Mouse (Mus musculus) layer of hippocampus, adult 2 months (tissue): ENCODE results near the gene Manf. TPM values are rescaled to one million over a fixed set of nuclear protein-coding genes. Genes with fewer than 3 reads are reported as not detected.
A peak's percentile ranks its signal among the peaks of the same experiment; 100 is the strongest.

ENCODE experiments used
- DNase-seq, 2 experiments: peaks; one replicate each; pipeline ENCODE4 v3.0.0; 2022; ENCODE audit warnings: low spot score in 2 of 2
- H3K27ac ChIP-seq: fragments of 200-600 bp; 2 replicates; pipeline ENCODE4 v1.8.1; 2022
- H3K4me3 ChIP-seq: fragments of 200-600 bp; 2 replicates; pipeline ENCODE4 v1.8.1; 2022; ENCODE audit warnings: mild to moderate bottlenecking
- CTCF ChIP-seq: fragments of 200-600 bp; conservative IDR thresholded peaks from 2 replicates; pipeline ENCODE4 v1.8.1; 2022; ENCODE audit warnings: antibody characterized with exemption, mild to moderate bottlenecking, moderate library complexity
- total RNA-seq, 2 experiments: library from RNA; stranded (reverse); gene quantifications; 2 replicates each; pipeline ENCODE4 v1.2.3; 2021

The Manf gene
- total RNA-seq, 2 experiments from 2014 or later: 121 to 126 TPM

GRCm38 (mm10) chr9:106892552-106892875 is 735 bp upstream of the Manf start:
- Histone ChIP-seq H3K4me3 (peak overlapping the region; percentile 91), H3K27ac (peak overlapping the region; percentile 95)
- DNase-seq: no peak
- TF ChIP-seq CTCF: no peak

DNA sequence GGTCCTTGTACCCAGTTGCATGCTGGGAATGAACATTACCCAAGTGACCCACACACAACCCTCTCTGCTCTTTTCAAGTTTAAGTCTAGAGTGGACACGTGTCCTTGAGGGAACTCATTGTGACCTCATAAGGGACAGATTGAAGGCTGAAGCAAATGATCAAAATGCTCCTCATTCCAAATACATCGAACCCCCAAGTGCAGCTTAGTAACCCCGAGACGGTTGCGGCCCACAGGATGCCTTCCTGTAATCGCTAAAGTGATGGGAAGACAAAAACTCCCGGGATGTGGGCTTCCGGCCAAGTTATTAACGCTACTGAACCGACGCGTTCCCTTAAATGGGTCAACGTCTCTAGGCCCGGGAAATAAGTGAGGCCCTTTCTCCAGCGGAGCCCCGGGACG is 438 bp downstream of the Manf start:
- Histone ChIP-seq H3K4me3 (peak overlapping the region; percentile 91), H3K27ac (peak overlapping the region; percentile 95)
- DNase-seq: no peak
- TF ChIP-seq CTCF: no peak

- H3K4me3 ChIP-seq: peak overlapping the region; percentile 91
Observed at GRCm38 (mm10) chr9:106890496-106891240, 1.1 kb downstream of the Manf start.

GRCm38 (mm10) chr9:106889321-106889720 is 2.5 kb downstream of the Manf start:
- DNase-seq: no peak
- no peak for TF ChIP-seq CTCF
- H3K27ac ChIP-seq: no peak overlapping the region
- H3K4me3 ChIP-seq: no peak overlapping the region

More at GRCm38 (mm10) chr9:106890496-106891240, 1.1 kb downstream of the Manf start:
- no peak for TF ChIP-seq CTCF
- H3K27ac ChIP-seq: peak overlapping the region; percentile 95
- DNase-seq: no peak

- TF ChIP-seq CTCF: no peak
- DNase-seq: no peak
- no peak overlapping the region for H3K27ac ChIP-seq
- H3K4me3 ChIP-seq: no peak overlapping the region
Observed at GRCm38 (mm10) chr9:106888346-106888745, 3.4 kb downstream of the Manf start.

DNA sequence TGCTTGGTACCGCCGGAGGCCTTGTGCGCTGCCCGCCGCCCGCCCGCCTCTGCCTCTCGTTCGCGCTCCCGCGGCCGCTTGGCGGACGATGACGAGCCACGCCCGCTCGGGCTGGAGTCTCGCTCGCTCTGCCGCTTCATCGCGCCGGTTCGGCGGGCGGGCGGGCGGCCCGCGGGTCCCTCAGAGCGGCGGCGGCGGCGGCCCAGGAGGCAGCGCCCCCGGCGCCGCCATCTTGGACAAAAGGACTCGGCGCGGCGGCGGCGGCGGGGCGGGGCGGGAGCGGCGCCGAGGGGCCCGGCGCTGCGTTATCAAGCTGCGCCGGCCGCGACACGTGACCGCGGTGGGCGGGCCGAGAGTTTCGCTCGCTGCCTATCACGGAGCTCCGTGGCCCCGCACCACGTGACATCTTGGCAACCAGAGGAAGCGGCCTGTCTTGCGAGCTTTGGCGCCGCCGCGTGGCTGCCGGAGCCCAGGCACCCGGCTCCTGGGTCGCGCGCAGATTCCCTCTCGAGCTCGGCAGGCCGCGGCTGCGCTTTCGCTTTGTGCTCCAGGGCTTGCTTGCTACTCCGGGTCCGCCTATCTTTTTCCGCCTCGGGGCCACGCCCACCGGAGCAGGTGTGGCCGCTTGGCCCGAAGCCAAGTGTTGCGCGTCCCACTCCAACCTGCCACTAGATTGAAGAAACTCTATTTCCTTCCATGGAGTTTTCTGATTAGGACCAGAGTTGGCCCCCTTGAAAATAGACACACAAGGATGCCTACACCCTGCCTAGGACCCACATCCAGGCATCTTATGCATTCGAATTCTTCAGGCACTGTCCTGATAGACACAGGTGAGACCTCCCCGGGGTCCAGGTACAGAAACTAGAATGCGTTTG is 4.7 kb downstream of the Manf start, which contains the start of gene Rbm15b:
Rbm15b (minus strand) TSS at position 601 of the 875 bp plus-strand sequence.
- peak; percentile 96 to 97 for DNase-seq
- Histone ChIP-seq H3K27ac (peak within 1 kb of the TSS; percentile 86), H3K4me3 (peak within 1 kb of the TSS; percentile 79)
- TF ChIP-seq CTCF: peak; percentile 93

DNA sequence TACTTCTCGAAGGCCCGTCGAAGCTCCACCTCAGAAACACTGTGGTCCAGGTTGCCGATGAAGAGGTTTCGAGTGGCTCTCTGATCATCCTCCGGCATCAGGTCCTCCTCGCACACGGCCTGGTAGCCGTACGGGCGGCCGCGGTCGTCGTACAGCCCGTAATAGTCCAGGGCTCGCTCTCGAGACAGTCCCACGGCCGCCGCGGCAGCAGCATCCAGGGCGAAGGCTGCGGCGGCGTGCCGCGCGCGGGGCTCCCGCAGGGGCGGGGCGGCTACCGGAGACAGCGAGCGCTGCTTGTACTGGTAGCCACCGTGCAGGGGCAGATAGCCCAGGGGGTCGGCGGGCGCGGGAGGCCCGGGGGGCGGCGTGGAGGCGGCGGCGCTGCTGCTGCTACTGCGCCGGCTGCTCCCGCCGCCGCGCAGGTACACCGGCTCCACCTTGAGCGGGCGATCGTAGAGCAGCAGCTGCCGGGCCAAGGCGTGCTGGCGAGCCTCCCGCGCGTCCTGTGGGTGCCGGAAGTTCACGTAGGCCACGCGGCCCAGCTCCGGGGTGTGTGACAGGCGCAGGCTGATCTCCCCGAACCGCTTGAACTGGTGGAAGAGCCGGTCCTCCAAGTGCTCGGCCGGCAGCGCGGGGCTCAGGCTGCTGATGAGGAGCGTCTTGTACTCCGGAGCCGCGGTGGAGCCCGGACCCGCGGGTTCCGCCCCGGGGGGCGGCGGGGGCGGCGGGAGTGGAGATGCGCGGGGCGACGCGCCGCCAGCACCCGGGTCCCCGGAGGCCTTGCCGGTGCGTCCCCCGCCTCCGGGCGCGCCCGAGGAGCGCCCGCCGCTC is 5.7 kb downstream of the Manf start:
- no peak for TF ChIP-seq CTCF
- Histone ChIP-seq H3K27ac (peak overlapping the region; percentile 86), H3K4me3 (peak overlapping the region; percentile 79)
- DNase-seq: peak in 1 of 2 experiments; percentile 45

DNA sequence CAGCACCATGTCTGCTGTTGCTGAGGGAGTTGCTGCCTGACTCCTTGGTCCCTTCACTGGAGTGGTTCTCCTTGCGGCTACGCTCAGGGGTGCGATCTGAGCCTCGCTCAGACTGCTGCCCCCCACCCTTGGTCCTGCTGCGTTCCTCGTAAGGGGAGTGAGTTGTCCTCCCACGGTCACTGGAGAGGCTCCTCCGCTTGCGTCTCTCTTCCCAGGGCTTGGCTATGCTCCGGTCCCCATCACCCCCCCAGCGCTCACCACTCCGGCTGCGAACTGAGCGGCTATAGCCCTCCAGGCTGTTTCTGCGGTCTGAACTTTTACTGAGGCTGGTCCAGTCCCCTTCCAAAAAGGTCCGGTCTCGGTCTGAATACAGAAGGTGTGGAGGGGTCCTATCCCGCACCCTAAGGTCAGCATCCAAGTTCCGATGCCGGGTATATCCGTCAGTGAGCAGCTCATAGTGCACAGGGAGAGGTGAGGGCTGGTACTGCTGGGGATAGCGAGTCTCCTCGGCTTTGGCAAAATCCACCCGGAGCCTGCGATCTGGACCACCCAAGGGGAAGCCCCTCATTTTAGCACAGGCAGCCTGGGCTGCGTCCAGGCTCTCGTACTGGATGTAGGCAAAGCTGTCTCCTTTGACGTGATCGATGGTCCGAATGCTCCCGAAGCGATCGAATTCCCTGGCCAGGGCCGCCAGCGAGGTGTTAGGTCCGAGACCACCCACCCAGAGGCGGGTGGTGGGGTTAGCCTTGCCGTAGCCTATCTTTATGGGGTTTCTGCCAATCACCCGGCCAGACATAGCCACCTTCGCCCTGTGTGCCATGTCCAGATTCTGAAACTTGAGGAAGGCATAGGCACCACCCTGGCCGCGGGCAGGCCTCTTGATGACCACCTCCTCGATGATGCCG is 6.5 kb downstream of the Manf start:
- peak overlapping the region; percentile 86 for H3K27ac ChIP-seq
- TF ChIP-seq CTCF: no peak
- H3K4me3 ChIP-seq: peak overlapping the region; percentile 79
- DNase-seq: no peak

DNA sequence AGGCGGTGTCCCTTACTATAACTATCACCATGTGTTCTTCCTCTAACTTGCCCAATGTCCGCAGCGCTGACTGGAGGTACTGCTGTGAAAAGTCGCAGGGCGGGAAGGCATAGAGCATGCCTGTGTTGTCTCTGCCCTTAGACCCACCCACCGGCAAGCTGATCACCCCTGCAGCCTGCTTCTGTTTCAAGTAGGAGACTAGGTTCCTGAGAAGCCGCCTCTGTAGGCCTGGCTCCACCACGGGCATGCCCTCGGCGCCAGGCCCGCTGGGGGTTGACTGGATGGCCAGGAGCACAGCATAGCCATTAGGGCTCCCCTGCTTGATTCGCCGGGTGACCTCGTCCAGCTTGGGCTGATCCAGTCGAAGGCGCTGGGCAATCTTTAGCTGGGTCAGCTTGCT is 7.5 kb downstream of the Manf start:
- H3K27ac ChIP-seq: peak overlapping the region; percentile 9; the same call in 1 of the 2 replicates
- TF ChIP-seq CTCF: no peak
- peak overlapping the region; percentile 79 for H3K4me3 ChIP-seq
- no peak for DNase-seq

- Histone ChIP-seq H3K27ac (no peak overlapping the region), H3K4me3 (peak overlapping the region; percentile 32; the same call in 1 of the 2 replicates)
- DNase-seq: no peak
- no peak for TF ChIP-seq CTCF
Observed at GRCm38 (mm10) chr9:106883085-106883484, 8.7 kb downstream of the Manf start.

DNA sequence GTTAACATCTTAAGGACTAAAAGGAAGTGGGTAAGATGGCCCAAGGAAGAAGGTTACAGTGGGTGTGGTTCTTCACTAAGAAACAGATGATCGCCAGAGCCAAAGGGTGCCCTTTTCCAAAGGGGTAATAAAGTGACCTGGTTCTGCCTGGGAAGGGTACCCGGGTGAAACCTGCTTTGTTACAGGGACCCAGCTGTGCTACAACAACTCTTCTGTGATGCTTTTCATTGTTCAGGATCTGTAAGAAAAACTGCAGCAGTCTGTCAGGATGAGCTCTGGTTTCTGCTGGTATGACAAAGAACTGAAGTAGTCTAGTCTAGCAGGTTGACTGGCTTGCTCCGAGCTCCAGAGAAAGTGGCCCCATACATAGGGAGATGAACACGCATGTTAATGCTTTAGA is 9.6 kb downstream of the Manf start:
- no peak for TF ChIP-seq CTCF
- Histone ChIP-seq H3K4me3 (no peak overlapping the region), H3K27ac (peak overlapping the region; percentile 43; the same call in 1 of the 2 replicates)
- DNase-seq: no peak
